Mouse (Mus musculus): ENCODE measurements around the gene Tbc1d10b.

Gene Tbc1d10b

DNA sequence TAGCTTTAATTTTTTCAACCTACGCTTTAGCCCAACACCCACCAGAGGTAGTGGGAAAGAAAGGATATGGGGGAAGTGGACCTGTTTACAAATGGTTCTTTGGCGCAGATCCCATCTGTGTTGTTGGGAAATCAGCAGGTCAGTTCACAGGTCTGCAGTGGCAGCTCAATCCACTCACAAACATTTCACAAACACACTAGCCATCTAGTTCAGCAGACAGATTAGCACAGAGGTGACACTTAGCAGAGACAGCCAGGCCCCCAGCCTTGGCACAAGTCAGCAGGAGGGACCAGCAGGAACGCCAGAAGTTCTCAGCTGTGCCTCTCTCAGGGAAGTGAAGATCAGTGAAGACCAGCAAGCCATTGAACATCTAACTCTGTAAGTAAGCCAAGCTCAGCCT, 60.4 kb downstream of the Tbc1d10b start:
- DNase-seq = no peak
